8 mouse cellular contexts compared by ENCODE assay signal in genomic region chr12:80060338-80060737, GRCm38 (mm10). TPM values are rescaled to one million over a fixed set of nuclear protein-coding genes. Genes with fewer than 3 reads are reported as not detected.
A peak's percentile ranks its signal among the peaks of the same experiment; 100 is the strongest.
DNase-seq lines count a peak whose midpoint lies in the region; ATAC-seq and TF ChIP-seq lines count a peak whose summit lies in the region.
"Had no signal": no experiment of that assay in that cellular context is flagged by ENCODE, and none has a peak within 500 bp of the region (broad histone marks: within the 10 kb centered on the region; RNA-seq: fewer than 3 reads in every experiment).

No protein-coding gene starts in this region.

- H3K4me3 ChIP-seq in stomach, embryonic 14.5 days (ENCODE audit: low read depth, low read length): no peak overlapping the region
- no peak overlapping the region for H3K4me3 ChIP-seq in stomach, postnatal 0 days (ENCODE audit: low read depth, low read length)
- H3K4me3 ChIP-seq in forebrain, embryonic 14.5 days (ENCODE audit: low read depth, low read length): no peak overlapping the region
- H3K4me3 ChIP-seq in kidney, embryonic 14.5 days (ENCODE audit: low read length): no peak overlapping the region

- H3K27me3 ChIP-seq in stomach, embryonic 14.5 days (ENCODE audit: control insufficient read depth, insufficient read depth, low read length): no peaks in the 10 kb centered on the region
- H3K27me3 ChIP-seq in stomach, postnatal 0 days (ENCODE audit: control insufficient read depth, insufficient read depth, low read length): no peaks in the 10 kb centered on the region
- H3K27me3 ChIP-seq in forebrain, embryonic 14.5 days (replicated peaks; ENCODE audit: control insufficient read depth, insufficient read depth, low read length): no peaks in the 10 kb centered on the region
- H3K27me3 ChIP-seq in kidney, embryonic 14.5 days (ENCODE audit: control insufficient read depth, insufficient read depth, low read length): no peaks in the 10 kb centered on the region

- no peak for TF ChIP-seq EP300 in stomach, postnatal 0 days (optimal IDR thresholded peaks at IDR 0.05)

- 60% methylated on average over 9 of the region's 9 CpGs for WGBS in stomach, embryonic 14.5 days
- 58% methylated on average over 9 of the region's 9 CpGs for WGBS in stomach, postnatal 0 days
- WGBS in forebrain, embryonic 14.5 days: 33% methylated on average over 9 of the region's 9 CpGs
- WGBS in kidney, embryonic 14.5 days: 24% methylated on average over 9 of the region's 9 CpGs

- H3K9ac ChIP-seq in stomach, embryonic 14.5 days (replicated peaks; ENCODE audit: low read depth, low read length): no peak overlapping the region
- H3K9ac ChIP-seq in stomach, postnatal 0 days (ENCODE audit: low read length): no peak overlapping the region
- H3K9ac ChIP-seq in forebrain, embryonic 14.5 days (ENCODE audit: low read length): no peak overlapping the region
- no peak overlapping the region for H3K9ac ChIP-seq in kidney, embryonic 14.5 days (ENCODE audit: low read depth, low read length)

- no peaks in the 10 kb centered on the region for H3K9me3 ChIP-seq in stomach, embryonic 14.5 days (ENCODE audit: control insufficient read depth, low read depth, low read length)
- H3K9me3 ChIP-seq in stomach, postnatal 0 days (ENCODE audit: control insufficient read depth, low read length): no peaks in the 10 kb centered on the region
- no peaks in the 10 kb centered on the region for H3K9me3 ChIP-seq in forebrain, embryonic 14.5 days (replicated peaks; ENCODE audit: control insufficient read depth, low read length)
- H3K9me3 ChIP-seq in kidney, embryonic 14.5 days (ENCODE audit: control insufficient read depth, low read length): no peaks in the 10 kb centered on the region

- no peak overlapping the region for H3K4me2 ChIP-seq in stomach, embryonic 14.5 days (replicated peaks; ENCODE audit: low read depth, low read length)
- no peak overlapping the region for H3K4me2 ChIP-seq in stomach, postnatal 0 days (replicated peaks; ENCODE audit: low read depth)
- no peak overlapping the region for H3K4me2 ChIP-seq in forebrain, embryonic 14.5 days (ENCODE audit: low read length)
- H3K4me2 ChIP-seq in kidney, embryonic 14.5 days (replicated peaks; ENCODE audit: low read depth, low read length): no peak overlapping the region

- TF ChIP-seq CTCF in stomach, postnatal 0 days (IDR thresholded peaks at IDR 0.05; ENCODE audit: low read depth): no peak

- H3K27ac ChIP-seq in stomach, embryonic 14.5 days (ENCODE audit: low read length): peak overlapping the region; percentile 30; the same call in 1 of the 2 replicates
- no peak overlapping the region; the same call in 1 of the 2 replicates for H3K27ac ChIP-seq in stomach, postnatal 0 days (replicated peaks)
- no peak overlapping the region for H3K27ac ChIP-seq in forebrain, embryonic 14.5 days (ENCODE audit: low read depth, low read length)
- H3K27ac ChIP-seq in kidney, embryonic 14.5 days (ENCODE audit: low read depth, low read length): peak overlapping the region; percentile 48

- peaks cover 35% of the 10 kb centered on the region for H3K4me1 ChIP-seq in stomach, embryonic 14.5 days (ENCODE audit: control insufficient read depth, insufficient read depth, low read length)
- no peaks in the 10 kb centered on the region; the same call in 1 of the 2 replicates for H3K4me1 ChIP-seq in stomach, postnatal 0 days (replicated peaks; ENCODE audit: control insufficient read depth, insufficient read depth)
- H3K4me1 ChIP-seq in forebrain, embryonic 14.5 days (ENCODE audit: control insufficient read depth, insufficient read depth, low read length): peaks cover 36% of the 10 kb centered on the region
- H3K4me1 ChIP-seq in kidney, embryonic 14.5 days (ENCODE audit: control insufficient read depth, insufficient read depth, low read length): peaks cover 48% of the 10 kb centered on the region

- no peak for ATAC-seq in stomach, embryonic 14.5 days (ENCODE audit: insufficient number of reproducible peaks, insufficient read depth, low FRiP score, low read depth)
- no peak for ATAC-seq in stomach, postnatal 0 days (ENCODE audit: low FRiP score, low TSS enrichment)
- ATAC-seq in forebrain, embryonic 14.5 days: no peak
- ATAC-seq in kidney, embryonic 14.5 days (ENCODE audit: low FRiP score, low TSS enrichment): no peak

- H3K36me3 ChIP-seq in stomach, embryonic 14.5 days (ENCODE audit: control insufficient read depth, insufficient read depth, low read length): no peaks in the 10 kb centered on the region
- H3K36me3 ChIP-seq in stomach, postnatal 0 days (ENCODE audit: control insufficient read depth, insufficient read depth, low read length): no peaks in the 10 kb centered on the region
- no peaks in the 10 kb centered on the region for H3K36me3 ChIP-seq in forebrain, embryonic 14.5 days (ENCODE audit: control insufficient read depth, insufficient read depth, low read length)
- no peaks in the 10 kb centered on the region for H3K36me3 ChIP-seq in kidney, embryonic 14.5 days (ENCODE audit: control insufficient read depth, insufficient read depth, low read length)

- no peak for DNase-seq in stomach, postnatal 0 days (ENCODE audit: low spot score)
- peak; percentile 16 for DNase-seq in forebrain, embryonic 14.5 days (ENCODE audit: low spot score)
- peak; percentile 22 for DNase-seq in thymus, postnatal 25 days
- no peak for DNase-seq in cerebellum, adult 11-12 months
- DNase-seq in retina, postnatal 1 day: no peak
- DNase-seq: cerebellum, postnatal 25 days had no signal

RNA-seq across cellular contexts. Expression of gene Zfp36l1, which starts 52.5 kb away (rescaled TPM):
- 228 and 245 TPM in 2 replicates for polyA plus RNA-seq in stomach, embryonic 14.5 days (2014; fragmentation: Nextera tagmentation; extraction: Ambion mirVana)
- polyA plus RNA-seq in stomach, postnatal 0 days (2015; fragmentation: Nextera tagmentation; extraction: Ambion mirVana): 90.8 and 98.5 TPM in 2 replicates
- 39.7 and 45.5 TPM in 2 replicates for polyA plus RNA-seq in forebrain, embryonic 14.5 days (2014; fragmentation: Nextera tagmentation; extraction: Ambion mirVana)
- polyA plus RNA-seq in kidney, embryonic 14.5 days (2014; fragmentation: Nextera tagmentation; extraction: Ambion mirVana): 166 and 175 TPM in 2 replicates

Comparison
In these comparisons a context has a peak if more than half of its experiments do, and no peak if none do; other contexts are left out.
1. H3K27ac ChIP-seq: peak in stomach, embryonic 14.5 days (single experiment) and kidney, embryonic 14.5 days (single experiment); none in stomach, postnatal 0 days (single experiment) and forebrain, embryonic 14.5 days (single experiment).
2. DNase-seq: peak in forebrain, embryonic 14.5 days (single experiment) and thymus, postnatal 25 days (single experiment); none in stomach, postnatal 0 days (single experiment), cerebellum, adult 11-12 months (single experiment) and retina, postnatal 1 day (single experiment).